Mouse (Mus musculus) neutrophil, adult 5-6 weeks (primary cell): ENCODE measurements around the gene Cyth4. TPM values are rescaled to one million over a fixed set of nuclear protein-coding genes. Genes with fewer than 3 reads are reported as not detected.

ENCODE experiments used
- ATAC-seq: fragments of 151-379, 151-347 bp; 2 replicates; pipeline ENCODE4 v1.8.0; 2017; ENCODE audit warnings: mild to moderate bottlenecking, moderate TSS enrichment; ENCODE audit not compliant: insufficient number of reproducible peaks, poor library complexity, low FRiP score, severe bottlenecking; ENCODE audit errors: extremely low read depth
- total RNA-seq: library from RNA; stranded (forward); fragments of 200-1000 nt; gene quantifications from 2 replicates; pipeline ENCODE4 v1.2.3, GENCODE M21; 2017

The Cyth4 gene
- total RNA-seq, 1 experiment from 2014 or later = 417 TPM

- no peak for ATAC-seq
Observed at GRCm38 (mm10) chr15:78605371-78605791, 8.5 kb downstream of the Cyth4 start.

DNA sequence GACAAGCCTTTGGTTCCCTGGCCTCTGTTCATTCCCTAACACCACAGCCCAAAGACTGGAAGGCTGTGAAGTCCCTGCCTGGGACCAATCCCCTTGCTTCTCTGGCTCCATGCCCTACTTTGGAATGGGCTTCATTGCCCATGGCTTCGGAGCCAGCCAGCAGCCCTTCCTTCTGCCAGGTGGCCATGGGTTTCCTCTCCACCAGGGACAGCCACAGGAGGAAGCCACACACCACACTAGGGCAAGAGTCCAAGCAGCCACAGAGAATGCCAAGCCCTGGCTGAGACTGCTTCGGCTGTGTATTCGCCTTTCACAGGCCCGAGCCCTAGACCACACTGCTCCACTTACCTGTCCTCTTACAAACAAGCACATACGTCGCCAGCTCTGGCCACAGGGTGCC, 9.2 kb downstream of the Cyth4 start:
- ATAC-seq = no peak

DNA sequence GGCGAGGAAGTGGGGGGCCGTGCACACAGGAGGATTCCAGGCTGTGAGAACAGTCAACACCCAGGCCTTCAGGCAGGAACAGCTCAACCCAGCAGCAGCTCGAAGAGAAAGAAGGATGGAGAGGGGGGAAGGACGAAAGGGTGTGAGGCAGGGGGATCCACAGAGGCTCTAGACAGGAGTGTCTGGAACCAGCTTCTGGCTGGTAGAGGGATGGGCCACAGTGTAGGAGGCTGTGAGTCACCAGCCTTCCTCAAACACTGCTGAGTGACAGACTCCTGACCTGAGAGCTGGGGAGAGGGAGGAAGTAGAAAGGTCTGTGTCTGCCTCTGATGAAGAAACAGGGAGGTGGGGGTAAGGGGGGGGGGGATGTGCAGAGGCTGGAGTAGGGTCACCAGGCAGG, 10.6 kb downstream of the Cyth4 start:
- peak; percentile 86 for ATAC-seq

GRCm38 (mm10) chr15:78610705-78611462, 14.0 kb downstream of the Cyth4 start:
- no peak for ATAC-seq

- no peak for ATAC-seq
Observed at GRCm38 (mm10) chr15:78614536-78614935, 17.7 kb downstream of the Cyth4 start.

DNA sequence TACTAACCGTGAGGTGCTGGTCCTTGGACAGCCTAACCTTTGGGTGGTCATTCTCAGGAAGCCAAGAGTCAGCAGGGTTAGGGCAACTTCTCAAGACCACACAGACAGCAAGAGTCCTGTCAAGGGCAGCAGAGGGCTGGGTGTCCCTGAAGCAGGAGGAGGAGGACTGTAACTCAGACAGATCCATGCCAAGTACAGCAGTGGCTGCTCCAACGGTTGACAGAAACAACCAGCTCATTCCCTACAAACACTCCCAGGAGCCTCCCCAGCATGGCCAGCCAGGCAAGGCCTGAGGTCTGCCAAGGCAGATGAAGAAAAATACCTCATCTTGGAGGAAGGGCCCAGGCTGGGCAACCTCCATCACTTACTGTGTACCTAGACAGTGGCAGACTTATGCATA, 20.1 kb downstream of the Cyth4 start:
- ATAC-seq = no peak

DNA sequence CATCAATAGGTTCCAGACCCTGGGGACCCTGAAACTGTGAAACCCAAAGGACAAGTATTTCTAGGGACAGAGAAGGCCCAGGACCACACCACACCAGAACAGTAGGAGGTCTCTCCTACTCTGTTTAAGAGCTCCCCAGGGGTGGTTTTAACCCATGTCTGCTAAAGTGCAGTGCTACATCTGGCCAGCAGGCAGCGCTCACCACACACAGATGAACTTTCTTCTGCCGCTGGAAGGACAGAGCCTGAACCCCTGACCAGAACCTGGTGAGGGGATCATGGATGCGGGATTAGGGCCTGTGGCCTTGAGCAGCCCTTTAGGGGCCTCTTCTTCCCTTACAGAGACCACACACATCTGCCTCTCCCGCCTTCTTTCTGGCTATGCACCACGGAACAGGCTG, 26.6 kb downstream of the Cyth4 start:
- peak; percentile 56 for ATAC-seq

GRCm38 (mm10) chr15:78624431-78624950, 27.6 kb downstream of the Cyth4 start:
- no peak for ATAC-seq

DNA sequence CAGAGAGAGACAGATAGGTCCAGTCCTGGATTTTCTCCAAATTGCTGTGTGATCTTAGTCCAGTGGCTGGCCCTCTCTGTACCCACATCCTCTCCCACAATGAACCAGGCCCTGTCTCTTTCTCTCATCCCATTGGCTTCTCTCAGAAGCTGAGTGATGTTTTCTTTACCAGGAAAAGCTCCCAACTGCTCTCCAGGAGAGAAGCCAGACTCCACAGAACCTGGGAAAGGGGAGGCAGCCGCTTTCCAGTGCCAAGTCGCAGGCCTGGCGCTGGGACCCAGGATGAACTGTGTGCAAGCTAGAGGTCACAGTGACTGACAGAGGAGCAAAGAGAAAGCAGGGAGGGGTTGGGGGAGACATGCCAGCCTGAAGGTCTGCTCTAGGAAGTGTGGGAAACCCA, 28.1 kb downstream of the Cyth4 start:
- ATAC-seq = no peak

GRCm38 (mm10) chr15:78626285-78626684, 29.4 kb downstream of the Cyth4 start:
- ATAC-seq = no peak

- ATAC-seq = no peak
Observed at GRCm38 (mm10) chr15:78632387-78632786, 35.5 kb downstream of the Cyth4 start.

- no peak for ATAC-seq
Observed at GRCm38 (mm10) chr15:78633413-78633812, 36.6 kb downstream of the Cyth4 start.

DNA sequence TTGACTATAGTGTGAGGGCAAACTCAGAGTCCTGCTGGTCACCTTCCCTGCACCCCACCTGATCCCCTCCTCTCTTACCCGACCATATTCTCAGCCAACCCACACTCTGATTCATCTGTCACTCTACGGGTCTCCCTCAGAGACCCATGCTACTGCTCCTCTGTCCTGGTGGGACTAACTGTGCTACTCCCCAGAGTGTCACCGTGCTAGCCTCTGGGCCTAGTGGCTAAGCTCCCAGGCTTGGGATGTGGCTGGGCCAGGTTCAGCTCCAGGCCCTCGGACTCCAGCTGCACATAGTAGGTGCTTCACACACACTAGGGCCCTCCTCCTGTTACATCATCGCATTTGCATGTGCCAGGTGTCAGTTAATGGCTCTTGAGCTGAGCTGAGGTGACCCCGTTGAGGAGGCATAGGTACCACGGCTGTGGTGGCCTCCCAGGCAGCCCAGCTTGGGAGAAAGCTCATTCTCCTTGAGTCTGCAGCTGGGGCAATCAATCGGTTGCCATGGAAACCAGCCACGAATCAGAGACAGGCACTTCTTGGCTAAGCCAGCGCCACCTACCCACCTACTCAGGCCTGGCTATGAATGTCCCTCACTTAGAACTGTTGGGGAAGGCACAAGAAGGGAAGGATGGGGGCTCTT, 37.4 kb downstream of the Cyth4 start:
- ATAC-seq = no peak

GRCm38 (mm10) chr15:78635231-78635630, 38.4 kb downstream of the Cyth4 start:
- ATAC-seq = no peak

- ATAC-seq = no peak
Observed at GRCm38 (mm10) chr15:78643633-78644032, 46.8 kb downstream of the Cyth4 start.

GRCm38 (mm10) chr15:78644606-78645005, 47.8 kb downstream of the Cyth4 start:
- no peak for ATAC-seq

DNA sequence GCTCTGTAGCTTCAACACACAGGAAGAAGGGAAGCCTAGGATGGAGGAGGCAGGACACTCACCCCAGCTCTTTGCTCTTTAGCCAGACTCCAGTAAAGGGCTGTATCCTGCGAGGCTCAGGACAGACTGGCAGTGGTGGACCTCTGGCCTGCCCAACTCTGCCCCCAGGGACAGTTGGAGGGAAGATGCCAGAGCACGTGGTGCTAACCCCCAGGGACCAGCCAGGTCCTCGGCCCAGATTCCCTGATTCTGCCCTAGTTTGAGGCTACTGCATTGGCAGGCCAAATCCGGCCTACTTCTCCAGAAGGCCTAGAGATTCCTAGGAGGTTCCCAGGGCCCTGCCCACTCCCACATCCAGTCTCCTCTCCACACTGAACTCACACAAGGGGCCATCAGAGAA, 50.9 kb downstream of the Cyth4 start:
- ATAC-seq = no peak

DNA sequence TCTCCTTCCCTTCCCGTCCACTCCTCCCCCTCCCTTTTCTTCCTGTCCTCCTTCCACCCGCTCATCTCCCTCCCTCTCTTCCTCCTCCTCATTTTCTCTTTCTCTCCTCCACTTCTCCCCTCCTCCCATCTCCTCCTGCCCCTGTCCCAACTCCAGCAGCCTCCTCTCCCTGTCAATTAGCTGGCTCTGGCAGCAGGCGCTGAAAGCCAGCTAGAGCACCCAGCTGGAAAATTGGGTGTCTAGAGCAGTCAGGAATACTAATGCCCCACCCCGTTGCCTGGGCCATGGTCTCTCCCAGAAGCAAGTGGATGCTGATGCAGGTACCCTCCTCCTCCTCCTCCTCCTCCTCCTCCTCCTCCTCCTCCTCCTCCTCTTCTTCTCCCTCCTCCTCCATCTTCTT, 54.3 kb downstream of the Cyth4 start:
- no peak for ATAC-seq

DNA sequence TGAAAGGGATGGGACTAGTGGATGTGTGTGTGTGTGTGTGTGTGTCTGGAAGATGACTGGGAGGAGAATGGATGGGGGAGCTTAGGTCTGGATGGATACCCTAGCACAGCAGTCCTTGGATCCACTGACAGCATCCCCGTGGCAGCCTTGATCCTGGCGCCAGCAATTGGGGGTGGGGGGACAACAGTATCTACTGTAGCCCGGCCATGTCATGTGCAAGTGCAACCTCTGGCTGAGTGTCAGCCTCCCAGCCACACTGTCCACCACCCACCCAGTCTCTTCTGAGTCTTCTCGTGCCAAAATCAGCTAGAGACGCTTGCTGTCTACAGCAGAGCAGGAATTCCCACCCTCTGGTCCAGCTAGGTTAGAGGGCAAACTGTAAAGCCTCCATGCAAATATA, 67.4 kb downstream of the Cyth4 start:
- ATAC-seq = no peak

DNA sequence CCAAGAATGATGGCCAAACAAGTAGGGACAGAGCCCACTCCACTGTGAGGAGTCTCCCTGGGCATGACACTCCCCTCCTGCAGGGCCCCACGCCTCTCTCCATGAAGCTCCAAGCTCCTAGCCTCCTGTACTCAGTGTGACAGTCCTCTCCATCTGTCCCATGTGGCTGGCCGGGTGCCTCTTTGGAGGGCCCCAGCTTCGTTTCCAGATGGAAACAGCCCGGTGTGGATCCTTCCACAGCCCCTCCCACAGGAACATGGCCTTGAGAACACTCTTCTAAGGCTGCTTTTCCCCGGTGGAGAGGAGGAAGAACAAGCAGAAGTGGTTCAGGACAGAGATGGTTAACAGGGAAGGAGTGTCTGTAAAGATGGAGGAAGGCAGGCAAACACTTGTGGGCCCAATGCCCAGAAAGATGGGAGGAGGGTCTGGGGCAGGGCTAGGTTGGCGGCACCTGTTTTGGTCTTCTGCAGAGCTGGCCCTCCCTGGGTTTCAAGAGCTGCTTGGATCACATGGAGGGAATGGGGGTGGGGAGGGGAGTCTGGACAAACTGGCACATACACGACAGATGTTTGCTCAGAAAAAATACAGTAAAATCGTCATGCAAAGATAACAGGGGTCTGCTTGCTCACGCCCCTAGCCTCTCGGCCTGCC, 72.5 kb downstream of the Cyth4 start:
- ATAC-seq = no peak
